Mouse (Mus musculus) intestine, postnatal 0 days (tissue): ENCODE data around the gene Frmd6. TPM values are rescaled to one million over a fixed set of nuclear protein-coding genes. Genes with fewer than 3 reads are reported as not detected.

Source experiments
- ATAC-seq: fragments of 200-750 bp; cut with Nextera tagmentation; 2 replicates; pipeline ENCODE4 v1.8.0; 2017; ENCODE audit warnings: mild to moderate bottlenecking, moderate TSS enrichment, moderate library complexity
- H3K27ac ChIP-seq: fragments of 300-500 bp; sonication (generic); 2 replicates; pipeline ENCODE4 v1.5.1; 2014; ENCODE audit warnings: mild to moderate bottlenecking, low read depth, low read length, moderate library complexity
- H3K27me3 ChIP-seq: fragments of 300-500 bp; sonication (generic); replicated peaks from 2 replicates; pipeline ENCODE4 v1.6.1; 2014; ENCODE audit warnings: low read length, mixed read lengths; ENCODE audit not compliant: control insufficient read depth, insufficient read depth
- H3K36me3 ChIP-seq: fragments of 300-500 bp; sonication (generic); 2 replicates; pipeline ENCODE4 v1.6.1; 2014; ENCODE audit warnings: mild to moderate bottlenecking, moderate library complexity; ENCODE audit not compliant: control insufficient read depth, insufficient read depth
- H3K4me1 ChIP-seq: fragments of 300-500 bp; sonication (generic); replicated peaks from 2 replicates; pipeline ENCODE4 v1.6.1; 2014; ENCODE audit warnings: antibody characterized with exemption, low read length, mixed read lengths; ENCODE audit not compliant: control insufficient read depth, insufficient read depth
- H3K4me2 ChIP-seq: fragments of 300-500 bp; sonication (generic); replicated peaks from 2 replicates; pipeline ENCODE4 v1.6.1; 2014; ENCODE audit warnings: low read depth, mild to moderate bottlenecking, moderate library complexity
- H3K4me3 ChIP-seq: fragments of 300-500 bp; sonication (generic); 2 replicates; pipeline ENCODE4 v1.5.1; 2014; ENCODE audit warnings: low read depth, low read length
- H3K9ac ChIP-seq: fragments of 300-500 bp; sonication (generic); 2 replicates; pipeline ENCODE4 v1.6.1; 2014; ENCODE audit warnings: mild to moderate bottlenecking, low read depth, low read length
- H3K9me3 ChIP-seq: fragments of 300-500 bp; sonication (generic); 2 replicates; pipeline ENCODE4 v1.6.1; 2016; ENCODE audit warnings: mixed run types; ENCODE audit not compliant: control insufficient read depth
- CTCF ChIP-seq: sonication (generic); IDR thresholded peaks from 2 replicates; pipeline ENCODE4 v1.5.1; 2016; ENCODE audit warnings: low read depth, mild to moderate bottlenecking, control low read depth, antibody characterized with exemption, moderate library complexity
- WGBS: fragments of 180-500 bp; shearing (Covaris S2); extraction: QIAGEN DNeasy Blood & Tissue Kit; methylation state at CpG from one replicate; pipeline ENCODE4 v1.1.7; 2014; 5-methylcytosine and 5-hydroxymethylcytosine counted together
- polyA plus RNA-seq: library from polyadenylated mRNA; unstranded; fragments of >200 nt; fragmentation: Nextera tagmentation; extraction: Ambion mirVana; gene quantifications from 2 replicates; pipeline ENCODE4 v1.2.1, GENCODE M21; 2015

The Frmd6 gene
- polyA plus RNA-seq, 1 experiment from 2014 or later: 5.9 TPM

- Histone ChIP-seq H3K4me2 (no peak overlapping the region), H3K4me1 (no peaks in the 10 kb centered on the region), H3K4me3 (no peak overlapping the region), H3K36me3 (no peaks in the 10 kb centered on the region), H3K9me3 (no peaks in the 10 kb centered on the region), H3K27me3 (no peaks in the 10 kb centered on the region), H3K9ac (no peak overlapping the region), H3K27ac (no peak overlapping the region)
- WGBS: 80% methylated on average over 4 of the region's 4 CpGs
- no peak for ATAC-seq
- TF ChIP-seq CTCF: no peak
These were observed 104.5 kb downstream of the Frmd6 start for GRCm38 (mm10) chr12:70929781-70930180.

- 25% methylated on average over 12 of the region's 12 CpGs for WGBS
These were observed 111.8 kb downstream of the Frmd6 start for GRCm38 (mm10) chr12:70937150-70937549.

GRCm38 (mm10) chr12:70937571-70938384 is 112.5 kb downstream of the Frmd6 start, which contains the start of gene Actr10:
Gene Actr10 (plus strand): TSS chr12:70937857.
- peak; percentile 97 for ATAC-seq
- no peak for TF ChIP-seq CTCF
- H3K4me2 ChIP-seq: peak within 1 kb of the TSS; percentile 76
- H3K27ac ChIP-seq: peak within 1 kb of the TSS; percentile 84
- no peaks in the 10 kb centered on the region for H3K27me3 ChIP-seq
- no peaks in the 10 kb centered on the region for H3K4me1 ChIP-seq
- H3K9me3 ChIP-seq: no peaks in the 10 kb centered on the region
- H3K9ac ChIP-seq: peak within 1 kb of the TSS; percentile 94
- H3K4me3 ChIP-seq: peak within 1 kb of the TSS; percentile 94
- peaks cover 10% of the 10 kb centered on the region; the same call in 1 of the 2 replicates for H3K36me3 ChIP-seq
- under 1% methylated on average over 59 of the region's 59 CpGs for WGBS

More at GRCm38 (mm10) chr12:70937150-70937549, 111.8 kb downstream of the Frmd6 start:
- no peaks in the 10 kb centered on the region for H3K27me3 ChIP-seq
- H3K9me3 ChIP-seq: no peaks in the 10 kb centered on the region
- H3K27ac ChIP-seq: peak overlapping the region; percentile 84
- H3K36me3 ChIP-seq: peaks cover 4% of the 10 kb centered on the region; the same call in 1 of the 2 replicates
- peak overlapping the region; percentile 76 for H3K4me2 ChIP-seq
- H3K9ac ChIP-seq: peak overlapping the region; percentile 94; the same call in 1 of the 2 replicates
- no peaks in the 10 kb centered on the region for H3K4me1 ChIP-seq
- TF ChIP-seq CTCF: no peak
- ATAC-seq: peak; percentile 42
- peak overlapping the region; percentile 94 for H3K4me3 ChIP-seq

- WGBS: 92% methylated on average over 7 of the region's 7 CpGs
- no peak overlapping the region for H3K9ac ChIP-seq
These were observed 115.5 kb downstream of the Frmd6 start for GRCm38 (mm10) chr12:70940806-70941205.

GRCm38 (mm10) chr12:70944181-70944580 is 118.9 kb downstream of the Frmd6 start:
- Histone ChIP-seq H3K4me2 (no peak overlapping the region), H3K4me1 (no peaks in the 10 kb centered on the region), H3K27me3 (no peaks in the 10 kb centered on the region), H3K9ac (no peak overlapping the region), H3K27ac (no peak overlapping the region), H3K9me3 (no peaks in the 10 kb centered on the region), H3K4me3 (no peak overlapping the region), H3K36me3 (peaks cover 39% of the 10 kb centered on the region)
- WGBS: 85% methylated on average over 5 of the region's 5 CpGs
- no peak for TF ChIP-seq CTCF
- ATAC-seq: no peak

More at GRCm38 (mm10) chr12:70940806-70941205, 115.5 kb downstream of the Frmd6 start:
- no peaks in the 10 kb centered on the region for H3K27me3 ChIP-seq
- ATAC-seq: no peak
- no peaks in the 10 kb centered on the region for H3K9me3 ChIP-seq
- no peak for TF ChIP-seq CTCF
- no peak overlapping the region for H3K4me2 ChIP-seq
- H3K4me3 ChIP-seq: no peak overlapping the region
- no peaks in the 10 kb centered on the region for H3K4me1 ChIP-seq
- H3K27ac ChIP-seq: no peak overlapping the region
- peaks cover 27% of the 10 kb centered on the region; the same call in 1 of the 2 replicates for H3K36me3 ChIP-seq

- no peak for TF ChIP-seq CTCF
- H3K4me1 ChIP-seq: no peaks in the 10 kb centered on the region
- H3K4me3 ChIP-seq: no peak overlapping the region
- H3K36me3 ChIP-seq: peaks cover 47% of the 10 kb centered on the region
- no peaks in the 10 kb centered on the region for H3K27me3 ChIP-seq
- no peak for ATAC-seq
- no peak overlapping the region for H3K9ac ChIP-seq
- no peaks in the 10 kb centered on the region for H3K9me3 ChIP-seq
- WGBS: 91% methylated on average over 10 of the region's 10 CpGs
- no peak overlapping the region for H3K27ac ChIP-seq
- no peak overlapping the region for H3K4me2 ChIP-seq
These were observed 121.4 kb downstream of the Frmd6 start for GRCm38 (mm10) chr12:70946585-70947256.

Other genes starting within 250 kb of the Frmd6 start
- gene Actr10, start 112.3 kb downstream of the Frmd6 start, polyA plus RNA-seq: 164 and 181 TPM in 2 replicates
- 365 and 387 TPM in 2 replicates for gene Psma3, start 149.1 kb downstream of the Frmd6 start, polyA plus RNA-seq
- gene Arid4a, start 190.5 kb downstream of the Frmd6 start, polyA plus RNA-seq: 23.2 and 27.4 TPM in 2 replicates